Mouse (Mus musculus): ENCODE measurements around the gene Barx2. TPM values are rescaled to one million over a fixed set of nuclear protein-coding genes. Genes with fewer than 3 reads are reported as not detected.

Barx2 gene
- polyA plus RNA-seq, 1 experiment from 2014 or later = 0.08 TPM

- H3K27ac ChIP-seq = no peak overlapping the region
- H3K4me2 ChIP-seq (ENCODE audit: low read length) = no peak overlapping the region
- no peaks in the 10 kb centered on the region for H3K36me3 ChIP-seq (ENCODE audit: insufficient read depth, low read length)
- TF ChIP-seq CTCF (IDR thresholded peaks at IDR 0.05; ENCODE audit: low read depth) = no peak
- 85% methylated on average over 3 of the region's 3 CpGs for WGBS
- H3K4me3 ChIP-seq (replicated peaks; ENCODE audit: low read depth, low read length) = no peak overlapping the region
- H3K4me1 ChIP-seq (replicated peaks; ENCODE audit: insufficient read depth, low read length) = no peaks in the 10 kb centered on the region
- no peak for DNase-seq (ENCODE audit: low spot score)
- H3K9ac ChIP-seq (ENCODE audit: low read depth, low read length) = no peak overlapping the region
- H3K27me3 ChIP-seq (ENCODE audit: insufficient read depth, low read length) = no peaks in the 10 kb centered on the region
- no peak for ATAC-seq (replicated peaks; ENCODE audit: low FRiP score, low read depth)
- H3K9me3 ChIP-seq (replicated peaks; ENCODE audit: low read length) = no peaks in the 10 kb centered on the region
Observed at GRCm38 (mm10) chr9:31875556-31875955, 37.7 kb downstream of the Barx2 start.

- 84% methylated on average over 3 of the region's 3 CpGs for WGBS
- ATAC-seq (replicated peaks; ENCODE audit: low FRiP score, low read depth) (no peak), DNase-seq (ENCODE audit: low spot score) (no peak)
- Histone ChIP-seq H3K27ac (no peak overlapping the region), H3K4me3 (replicated peaks; ENCODE audit: low read depth, low read length) (no peak overlapping the region), H3K36me3 (ENCODE audit: insufficient read depth, low read length) (no peaks in the 10 kb centered on the region), H3K9me3 (replicated peaks; ENCODE audit: low read length) (no peaks in the 10 kb centered on the region), H3K4me1 (replicated peaks; ENCODE audit: insufficient read depth, low read length) (no peaks in the 10 kb centered on the region), H3K9ac (ENCODE audit: low read depth, low read length) (no peak overlapping the region), H3K27me3 (ENCODE audit: insufficient read depth, low read length) (no peaks in the 10 kb centered on the region), H3K4me2 (ENCODE audit: low read length) (no peak overlapping the region)
- no peak for TF ChIP-seq CTCF (IDR thresholded peaks at IDR 0.05; ENCODE audit: low read depth)
Observed at GRCm38 (mm10) chr9:31874236-31874635, 39.0 kb downstream of the Barx2 start.

- Histone ChIP-seq H3K4me3 (replicated peaks; ENCODE audit: low read depth, low read length) (no peak overlapping the region), H3K4me1 (replicated peaks; ENCODE audit: insufficient read depth, low read length) (no peaks in the 10 kb centered on the region), H3K27ac (no peak overlapping the region), H3K27me3 (ENCODE audit: insufficient read depth, low read length) (no peaks in the 10 kb centered on the region), H3K9me3 (replicated peaks; ENCODE audit: low read length) (no peaks in the 10 kb centered on the region), H3K4me2 (ENCODE audit: low read length) (no peak overlapping the region), H3K36me3 (ENCODE audit: insufficient read depth, low read length) (no peaks in the 10 kb centered on the region), H3K9ac (ENCODE audit: low read depth, low read length) (no peak overlapping the region)
- WGBS = 51% methylated on average over 4 of the region's 4 CpGs
- DNase-seq (ENCODE audit: low spot score) (no peak), ATAC-seq (replicated peaks; ENCODE audit: low FRiP score, low read depth) (no peak)
- TF ChIP-seq CTCF (IDR thresholded peaks at IDR 0.05; ENCODE audit: low read depth) = no peak
Observed at GRCm38 (mm10) chr9:31871410-31871809, 41.9 kb downstream of the Barx2 start.

GRCm38 (mm10) chr9:31868823-31869460 is 44.3 kb downstream of the Barx2 start:
- no peak for ATAC-seq (replicated peaks; ENCODE audit: low FRiP score, low read depth)
- H3K4me1 ChIP-seq (replicated peaks; ENCODE audit: insufficient read depth, low read length) = no peaks in the 10 kb centered on the region
- H3K27ac ChIP-seq = no peak overlapping the region
- WGBS = 52% methylated on average over 2 of the region's 2 CpGs
- no peak overlapping the region for H3K4me2 ChIP-seq (ENCODE audit: low read length)
- no peaks in the 10 kb centered on the region for H3K36me3 ChIP-seq (ENCODE audit: insufficient read depth, low read length)
- H3K27me3 ChIP-seq (ENCODE audit: insufficient read depth, low read length) = no peaks in the 10 kb centered on the region
- no peak for TF ChIP-seq CTCF (IDR thresholded peaks at IDR 0.05; ENCODE audit: low read depth)
- H3K9me3 ChIP-seq (replicated peaks; ENCODE audit: low read length) = no peaks in the 10 kb centered on the region
- no peak overlapping the region for H3K9ac ChIP-seq (ENCODE audit: low read depth, low read length)
- no peak for DNase-seq (ENCODE audit: low spot score)
- H3K4me3 ChIP-seq (replicated peaks; ENCODE audit: low read depth, low read length) = no peak overlapping the region

GRCm38 (mm10) chr9:31863830-31864229 is 49.4 kb downstream of the Barx2 start:
- no peak overlapping the region for H3K27ac ChIP-seq
- H3K36me3 ChIP-seq (ENCODE audit: insufficient read depth, low read length) = no peaks in the 10 kb centered on the region
- no peak for ATAC-seq (replicated peaks; ENCODE audit: low FRiP score, low read depth)
- H3K9ac ChIP-seq (ENCODE audit: low read depth, low read length) = no peak overlapping the region
- no peak for TF ChIP-seq CTCF (IDR thresholded peaks at IDR 0.05; ENCODE audit: low read depth)
- no peak overlapping the region for H3K4me2 ChIP-seq (ENCODE audit: low read length)
- H3K4me3 ChIP-seq (replicated peaks; ENCODE audit: low read depth, low read length) = no peak overlapping the region
- no peaks in the 10 kb centered on the region for H3K27me3 ChIP-seq (ENCODE audit: insufficient read depth, low read length)
- H3K4me1 ChIP-seq (replicated peaks; ENCODE audit: insufficient read depth, low read length) = 0 out of 2 replicates have a peak, but pooled peaks cover under 1% of the 10 kb centered on the region
- no peaks in the 10 kb centered on the region for H3K9me3 ChIP-seq (replicated peaks; ENCODE audit: low read length)
- WGBS = 74% methylated on average over 6 of the region's 6 CpGs
- no peak for DNase-seq (ENCODE audit: low spot score)

- Histone ChIP-seq H3K9ac (ENCODE audit: low read depth, low read length) (no peak overlapping the region), H3K9me3 (replicated peaks; ENCODE audit: low read length) (no peaks in the 10 kb centered on the region), H3K4me3 (replicated peaks; ENCODE audit: low read depth, low read length) (no peak overlapping the region), H3K36me3 (ENCODE audit: insufficient read depth, low read length) (no peaks in the 10 kb centered on the region), H3K4me1 (replicated peaks; ENCODE audit: insufficient read depth, low read length) (peaks cover 6% of the 10 kb centered on the region; the same call in 1 of the 2 replicates), H3K4me2 (ENCODE audit: low read length) (no peak overlapping the region), H3K27me3 (ENCODE audit: insufficient read depth, low read length) (no peaks in the 10 kb centered on the region), H3K27ac (no peak overlapping the region)
- DNase-seq (ENCODE audit: low spot score) (no peak), ATAC-seq (replicated peaks; ENCODE audit: low FRiP score, low read depth) (no peak)
- no peak for TF ChIP-seq CTCF (IDR thresholded peaks at IDR 0.05; ENCODE audit: low read depth)
- 66% methylated on average over 5 of the region's 5 CpGs for WGBS
Observed at GRCm38 (mm10) chr9:31859446-31859845, 53.8 kb downstream of the Barx2 start.

All from kidney, postnatal 0 days (tissue).